Mouse (Mus musculus): ENCODE measurements around the gene Sub1.

- TF ChIP-seq GATA1 (IDR thresholded peaks at IDR 0.05; ENCODE audit: low read length) (no peak), TAL1 (IDR thresholded peaks at IDR 0.05; ENCODE audit: low read length) (no peak)
Measured at GRCm38 (mm10) chr15:12036675-12037074, 39.9 kb upstream of the Sub1 start.

Data from erythroblast, embryonic 14.5 days (primary cell).